In the genomic region with DNA sequence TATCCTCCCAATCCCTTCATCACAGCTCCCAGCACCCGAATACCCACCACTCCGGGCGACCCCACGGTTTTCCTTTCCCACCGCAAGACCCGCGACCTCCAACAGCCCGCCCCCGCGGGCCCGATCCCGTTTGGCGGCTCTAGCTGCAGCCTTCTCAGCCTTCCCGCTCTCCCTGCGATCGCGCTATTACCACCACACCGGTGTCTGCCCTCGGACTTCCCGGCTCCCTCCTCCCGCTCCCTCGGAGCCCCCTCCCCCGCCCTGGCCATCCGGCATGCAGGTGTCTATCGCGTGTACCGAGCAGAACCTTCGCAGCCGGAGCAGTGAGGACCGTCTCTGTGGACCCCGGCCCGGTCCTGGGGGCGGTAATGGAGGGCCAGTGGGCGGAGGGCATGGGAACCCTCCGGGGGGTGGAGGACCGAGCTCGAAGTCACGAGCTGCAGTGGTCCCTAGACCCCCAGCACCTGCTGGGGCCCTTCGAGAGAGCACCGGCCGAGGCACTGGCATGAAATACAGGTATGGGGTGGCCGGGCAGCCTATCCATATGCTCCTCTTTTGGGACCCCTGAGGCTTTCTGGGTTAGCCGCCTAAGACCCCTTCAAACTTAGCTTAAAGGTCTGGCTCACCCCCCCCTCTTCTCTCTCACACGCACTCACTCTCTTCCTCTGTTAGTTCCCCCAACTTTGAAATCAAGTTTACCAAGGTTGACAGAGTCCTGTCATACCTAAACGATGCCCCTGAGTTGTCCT, we compare ENCODE assay signal across 7 mouse cellular contexts. TPM values are rescaled to one million over a fixed set of nuclear protein-coding genes. Genes with fewer than 3 reads are reported as not detected.
A peak's percentile ranks its signal among the peaks of the same experiment; 100 is the strongest.
DNase-seq lines count a peak whose midpoint lies in the region; ATAC-seq and TF ChIP-seq lines count a peak whose summit lies in the region.

No protein-coding gene starts in this region.

- WGBS in forebrain, embryonic 15.5 days, result under 1% methylated on average over 45 of the region's 45 CpGs
- WGBS in limb, embryonic 15.5 days, result 2% methylated on average over 44 of the region's 45 CpGs
- WGBS in stomach, embryonic 15.5 days, result 1% methylated on average over 45 of the region's 45 CpGs

- H3K27me3 ChIP-seq in forebrain, embryonic 15.5 days, result peaks cover 6% of the 10 kb centered on the region; the same call in 1 of the 2 replicates
- peaks cover 18% of the 10 kb centered on the region for H3K27me3 ChIP-seq in limb, embryonic 15.5 days
- H3K27me3 ChIP-seq in stomach, embryonic 15.5 days (replicated peaks), result 0 out of 2 replicates have a peak, but pooled peaks cover 3% of the 10 kb centered on the region

- DNase-seq in left cerebral cortex, adult 2 months (ENCODE audit: extremely low spot score in 1 of 2, low spot score in 2 of 2), result no peak
- no peak for DNase-seq in left cerebral cortex, adult 9 months (ENCODE audit: low spot score in 2 of 2)
- peak; percentile 54 for DNase-seq in cerebellum, adult 9-10 months
- DNase-seq in urinary bladder, adult 2 months (ENCODE audit: low spot score), result no peak

- intact Hi-C loops in left cerebral cortex, adult 2 months (cut with DNase I), result no loop called here

- peak overlapping the region; percentile 67 for H3K9ac ChIP-seq in forebrain, embryonic 15.5 days (replicated peaks)
- peak overlapping the region; percentile 60 for H3K9ac ChIP-seq in limb, embryonic 15.5 days
- peak overlapping the region; percentile 40 for H3K9ac ChIP-seq in stomach, embryonic 15.5 days

- H3K4me3 ChIP-seq in left cerebral cortex, adult 2 months, result peak overlapping the region; percentile 70
- peak overlapping the region; percentile 53 for H3K4me3 ChIP-seq in forebrain, embryonic 15.5 days
- H3K4me3 ChIP-seq in limb, embryonic 15.5 days, result peak overlapping the region; percentile 49
- H3K4me3 ChIP-seq in stomach, embryonic 15.5 days (replicated peaks), result peak overlapping the region; percentile 47

- no peak for TF ChIP-seq CTCF in left cerebral cortex, adult 2 months (IDR thresholded peaks at IDR 0.05)

- no peaks in the 10 kb centered on the region for H3K9me3 ChIP-seq in forebrain, embryonic 15.5 days
- H3K9me3 ChIP-seq in limb, embryonic 15.5 days, result no peaks in the 10 kb centered on the region
- H3K9me3 ChIP-seq in stomach, embryonic 15.5 days, result no peaks in the 10 kb centered on the region

- peak overlapping the region; percentile 89 for H3K27ac ChIP-seq in left cerebral cortex, adult 2 months
- 0 out of 2 replicates have a peak overlapping the region, but pooled peaks have one; percentile 36 for H3K27ac ChIP-seq in forebrain, embryonic 15.5 days (replicated peaks)
- H3K27ac ChIP-seq in limb, embryonic 15.5 days, result no peak overlapping the region
- H3K27ac ChIP-seq in stomach, embryonic 15.5 days, result no peak overlapping the region

- H3K4me2 ChIP-seq in forebrain, embryonic 15.5 days (replicated peaks), result peak overlapping the region; percentile 85
- peak overlapping the region; percentile 95 for H3K4me2 ChIP-seq in limb, embryonic 15.5 days
- peak overlapping the region; percentile 93 for H3K4me2 ChIP-seq in stomach, embryonic 15.5 days

- no peak for ATAC-seq in forebrain, embryonic 15.5 days (replicated peaks)
- ATAC-seq in limb, embryonic 15.5 days (ENCODE audit: insufficient number of reproducible peaks, low FRiP score, low TSS enrichment, low read depth), result no peak
- ATAC-seq in stomach, embryonic 15.5 days (ENCODE audit: insufficient read depth, low FRiP score, low read depth), result no peak

- no peaks in the 10 kb centered on the region for H3K36me3 ChIP-seq in forebrain, embryonic 15.5 days
- no peaks in the 10 kb centered on the region for H3K36me3 ChIP-seq in limb, embryonic 15.5 days
- H3K36me3 ChIP-seq in stomach, embryonic 15.5 days, result no peaks in the 10 kb centered on the region

- H3K4me1 ChIP-seq in forebrain, embryonic 15.5 days, result peaks cover 53% of the 10 kb centered on the region
- peaks cover 56% of the 10 kb centered on the region for H3K4me1 ChIP-seq in limb, embryonic 15.5 days
- peaks cover 37% of the 10 kb centered on the region for H3K4me1 ChIP-seq in stomach, embryonic 15.5 days

RNA-seq across cellular contexts. Expression of a gene that starts 0.5 kb away (rescaled TPM):
- 10 to 100 TPM; 95.5 to 95.8 TPM for total RNA-seq in left cerebral cortex, adult 2 months (2021)
- 5.1 and 6.2 TPM in 2 replicates for polyA plus RNA-seq in forebrain, embryonic 15.5 days (2015; fragmentation: Nextera tagmentation; extraction: Ambion mirVana)
- 2.2 and 2.3 TPM in 2 replicates for polyA plus RNA-seq in limb, embryonic 15.5 days (2015; fragmentation: Nextera tagmentation; extraction: Ambion mirVana)
- polyA plus RNA-seq in stomach, embryonic 15.5 days (2015; fragmentation: Nextera tagmentation; extraction: Ambion mirVana), result 1.3 TPM in 2 replicates
- polyA plus RNA-seq in urinary bladder, adult 2 months (2012; rRNA removed), result 1.6 TPM in 2 replicates

RNA-seq across cellular contexts. Expression of a gene that starts 2.8 kb away (rescaled TPM):
- 10 to 100 TPM; 58.8 to 60.1 TPM for total RNA-seq in left cerebral cortex, adult 2 months (2021)
- polyA plus RNA-seq in forebrain, embryonic 15.5 days (2015; fragmentation: Nextera tagmentation; extraction: Ambion mirVana), result 166 and 170 TPM in 2 replicates
- 144 and 145 TPM in 2 replicates for polyA plus RNA-seq in limb, embryonic 15.5 days (2015; fragmentation: Nextera tagmentation; extraction: Ambion mirVana)
- polyA plus RNA-seq in stomach, embryonic 15.5 days (2015; fragmentation: Nextera tagmentation; extraction: Ambion mirVana), result 146 and 157 TPM in 2 replicates
- 56.2 and 60.4 TPM in 2 replicates for polyA plus RNA-seq in urinary bladder, adult 2 months (2012; rRNA removed)

RNA-seq across cellular contexts. Expression of a gene that starts 3.0 kb away (rescaled TPM):
- 10 to 100 TPM; 19.2 to 27.1 TPM for total RNA-seq in left cerebral cortex, adult 2 months (2021)
- polyA plus RNA-seq in forebrain, embryonic 15.5 days (2015; fragmentation: Nextera tagmentation; extraction: Ambion mirVana), result 32.0 and 32.4 TPM in 2 replicates
- 18.8 and 20.6 TPM in 2 replicates for polyA plus RNA-seq in limb, embryonic 15.5 days (2015; fragmentation: Nextera tagmentation; extraction: Ambion mirVana)
- 18.6 and 19.5 TPM in 2 replicates for polyA plus RNA-seq in stomach, embryonic 15.5 days (2015; fragmentation: Nextera tagmentation; extraction: Ambion mirVana)
- 9.2 and 10.8 TPM in 2 replicates for polyA plus RNA-seq in urinary bladder, adult 2 months (2012; rRNA removed)

RNA-seq across cellular contexts. Expression of a gene that starts 13.7 kb away (rescaled TPM):
- total RNA-seq in left cerebral cortex, adult 2 months (2021), result 100 to 1,000 TPM; 170 to 181 TPM
- 115 and 127 TPM in 2 replicates for polyA plus RNA-seq in forebrain, embryonic 15.5 days (2015; fragmentation: Nextera tagmentation; extraction: Ambion mirVana)
- polyA plus RNA-seq in limb, embryonic 15.5 days (2015; fragmentation: Nextera tagmentation; extraction: Ambion mirVana), result 15.6 and 17.2 TPM in 2 replicates
- polyA plus RNA-seq in stomach, embryonic 15.5 days (2015; fragmentation: Nextera tagmentation; extraction: Ambion mirVana), result 12.6 and 12.8 TPM in 2 replicates
- polyA plus RNA-seq in urinary bladder, adult 2 months (2012; rRNA removed), result 3.0 and 4.2 TPM in 2 replicates

RNA-seq across cellular contexts. Expression of a gene that starts 42.6 kb away (rescaled TPM):
- 100 to 1,000 TPM; 406 to 416 TPM for total RNA-seq in left cerebral cortex, adult 2 months (2021)
- 127 and 138 TPM in 2 replicates for polyA plus RNA-seq in forebrain, embryonic 15.5 days (2015; fragmentation: Nextera tagmentation; extraction: Ambion mirVana)
- 77.4 and 89.3 TPM in 2 replicates for polyA plus RNA-seq in limb, embryonic 15.5 days (2015; fragmentation: Nextera tagmentation; extraction: Ambion mirVana)
- polyA plus RNA-seq in stomach, embryonic 15.5 days (2015; fragmentation: Nextera tagmentation; extraction: Ambion mirVana), result 53.4 and 54.0 TPM in 2 replicates
- polyA plus RNA-seq in urinary bladder, adult 2 months (2012; rRNA removed), result 85.5 and 132 TPM in 2 replicates

Comparison
In these comparisons a context has a peak if more than half of its experiments do, and no peak if none do; other contexts are left out.
1. H3K27ac ChIP-seq: peak in left cerebral cortex, adult 2 months (single experiment) and forebrain, embryonic 15.5 days (single experiment); none in limb, embryonic 15.5 days (single experiment) and stomach, embryonic 15.5 days (single experiment).
2. Peak in every context shown above with its lines, with median percentiles within 50 percentile points of each other: H3K4me3 ChIP-seq, H3K4me2 ChIP-seq and H3K9ac ChIP-seq.